Mouse (Mus musculus): Measurements from ENCODE around the gene Lemd1.

Gene Lemd1

DNA sequence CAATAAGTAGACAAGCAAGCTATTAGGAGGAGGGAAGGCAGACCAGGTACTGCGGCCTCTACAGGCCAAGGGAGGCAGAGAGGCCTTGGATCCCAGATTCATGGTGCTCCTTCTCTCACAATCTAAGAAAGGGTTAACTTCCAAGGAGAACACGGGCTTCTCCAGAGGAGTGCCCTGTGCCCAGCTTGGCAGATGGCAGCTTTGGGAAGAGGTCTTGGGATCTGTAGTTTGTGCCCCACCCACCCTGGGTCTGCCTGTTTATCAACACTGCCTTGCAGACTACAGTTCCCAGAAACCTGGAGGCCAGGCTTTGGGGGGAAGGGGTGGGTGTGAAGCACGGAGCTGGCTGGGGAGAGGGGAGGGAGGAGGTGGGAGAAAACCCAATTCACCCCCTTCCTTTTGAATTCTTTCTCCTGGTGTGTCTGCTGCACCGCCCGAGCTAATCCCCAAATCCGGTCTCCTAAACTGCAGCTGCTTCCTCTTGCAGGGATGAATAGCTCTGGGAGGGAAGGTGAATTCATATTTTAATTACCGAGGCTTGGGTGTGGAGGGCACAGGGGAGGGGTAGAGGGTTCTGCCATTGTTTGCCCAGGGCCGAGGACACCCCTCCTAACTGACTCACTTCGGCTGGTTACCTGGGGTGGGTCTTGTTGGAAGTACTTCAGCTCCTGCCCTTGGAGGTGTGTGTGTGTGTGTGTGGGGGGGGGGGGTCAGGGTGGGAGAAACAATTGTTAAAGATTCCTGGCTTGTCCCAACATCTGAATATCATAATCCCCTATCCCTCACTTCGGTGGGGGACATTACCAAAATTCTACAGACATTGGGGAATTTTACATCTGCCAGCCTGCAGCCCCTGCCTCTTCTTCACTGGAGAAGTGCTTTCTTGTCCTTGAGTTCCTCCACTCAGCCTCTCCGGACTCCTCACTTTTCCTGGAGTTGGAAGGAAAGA, 9.6 kb downstream of the Lemd1 start:
- DNase-seq (ENCODE audit: low spot score in 2 of 2) = peak in 1 of 2 experiments; percentile 86

DNA sequence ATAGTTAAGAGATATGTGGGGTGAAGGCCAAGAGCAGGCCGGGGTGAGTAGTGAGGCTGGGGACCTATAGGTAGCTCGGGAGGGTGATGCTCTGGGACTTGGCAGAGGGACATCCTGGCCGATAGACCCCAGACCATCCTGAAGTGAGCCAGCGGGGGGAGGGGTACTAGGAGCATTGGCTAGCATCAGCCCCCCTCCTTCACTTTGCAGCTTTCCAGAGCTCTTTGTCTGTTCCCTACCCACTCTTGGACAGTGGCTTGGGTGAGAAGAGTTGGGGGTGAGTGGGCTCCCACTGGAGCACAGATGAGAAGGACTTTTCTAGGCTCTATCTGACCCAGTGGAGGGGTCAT, 10.3 kb downstream of the Lemd1 start:
- DNase-seq (ENCODE audit: low spot score in 2 of 2) = no peak

- no peak for DNase-seq (ENCODE audit: low spot score in 2 of 2)
These were observed 10.7 kb downstream of the Lemd1 start for GRCm38 (mm10) chr1:132201936-132202335.

GRCm38 (mm10) chr1:132202771-132203170, 11.5 kb downstream of the Lemd1 start:
- peak in 1 of 2 experiments; percentile 71 for DNase-seq (ENCODE audit: low spot score in 2 of 2)

DNA sequence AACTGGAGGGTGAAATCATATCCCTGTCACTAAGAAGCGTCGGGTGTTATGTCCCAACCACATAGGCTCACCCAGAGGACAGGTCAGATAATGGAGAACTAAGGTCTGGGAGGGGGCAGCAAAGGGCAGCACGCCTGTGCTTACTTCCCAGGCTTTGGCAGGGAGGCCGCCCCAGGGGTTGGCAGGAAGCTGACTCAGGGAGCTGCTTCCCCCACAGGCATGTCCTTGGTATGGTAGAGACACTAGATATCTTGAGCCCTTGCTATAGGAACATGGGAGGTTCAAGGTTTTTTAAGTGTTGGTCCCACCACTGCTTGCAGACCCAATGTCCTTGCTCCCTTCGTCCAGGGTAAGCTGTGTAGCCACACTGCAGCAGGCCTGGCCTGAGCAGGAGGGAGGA, 14.7 kb downstream of the Lemd1 start:
- no peak for DNase-seq (ENCODE audit: low spot score in 2 of 2)

- no peak for DNase-seq (ENCODE audit: low spot score in 2 of 2)
These were observed 15.6 kb downstream of the Lemd1 start for GRCm38 (mm10) chr1:132206828-132207227.

DNA sequence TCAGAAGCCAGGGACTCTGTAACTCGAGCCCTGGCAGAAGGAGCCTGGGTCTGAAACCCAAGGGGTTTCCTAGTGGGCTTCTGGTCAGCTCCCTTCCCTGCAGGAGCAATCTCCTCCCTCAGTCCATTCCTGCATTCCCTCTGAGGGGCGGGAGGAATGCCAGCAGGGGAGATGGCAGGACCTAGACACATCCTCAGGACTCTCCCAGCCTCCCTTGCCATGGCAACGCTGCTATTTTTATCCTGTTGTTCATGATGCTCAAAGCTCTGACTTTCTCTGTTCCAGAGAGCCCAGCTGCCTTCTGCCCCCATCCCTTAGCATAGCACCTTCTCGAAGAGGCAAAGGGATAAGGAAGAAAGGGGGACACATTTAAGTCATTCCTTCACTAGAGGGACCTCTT, 16.9 kb downstream of the Lemd1 start:
- DNase-seq (ENCODE audit: low spot score in 2 of 2) = peak in 1 of 2 experiments; percentile 75

GRCm38 (mm10) chr1:132209400-132209799, 18.2 kb downstream of the Lemd1 start:
- DNase-seq (ENCODE audit: low spot score in 2 of 2) = no peak

- DNase-seq (ENCODE audit: low spot score in 2 of 2) = no peak
These were observed 19.7 kb downstream of the Lemd1 start for GRCm38 (mm10) chr1:132210922-132211321.

DNA sequence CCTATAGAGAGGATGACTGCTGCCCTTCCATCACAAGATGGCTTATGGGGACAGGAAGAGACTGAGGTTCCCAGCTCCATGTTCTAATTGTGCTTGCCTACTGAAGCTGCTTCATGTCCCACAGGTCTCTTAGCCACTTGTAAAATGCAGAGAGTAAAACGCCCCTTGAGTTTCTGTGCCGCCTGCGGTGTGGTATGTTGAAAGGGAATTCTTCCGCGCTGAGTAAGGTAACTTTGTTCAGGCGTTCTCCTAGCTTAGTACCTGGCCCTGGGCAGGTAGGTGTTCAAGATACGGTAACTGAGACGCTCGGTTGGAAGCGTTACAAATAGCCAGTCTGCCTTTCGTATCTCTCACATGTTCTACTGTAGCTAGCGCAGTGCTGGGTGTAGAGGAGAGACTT, 20.4 kb downstream of the Lemd1 start:
- DNase-seq (ENCODE audit: low spot score in 2 of 2) = no peak

- DNase-seq (ENCODE audit: low spot score in 2 of 2) = peak; percentile 87 to 94
These were observed 21.0 kb downstream of the Lemd1 start for GRCm38 (mm10) chr1:132212218-132212617.

DNA sequence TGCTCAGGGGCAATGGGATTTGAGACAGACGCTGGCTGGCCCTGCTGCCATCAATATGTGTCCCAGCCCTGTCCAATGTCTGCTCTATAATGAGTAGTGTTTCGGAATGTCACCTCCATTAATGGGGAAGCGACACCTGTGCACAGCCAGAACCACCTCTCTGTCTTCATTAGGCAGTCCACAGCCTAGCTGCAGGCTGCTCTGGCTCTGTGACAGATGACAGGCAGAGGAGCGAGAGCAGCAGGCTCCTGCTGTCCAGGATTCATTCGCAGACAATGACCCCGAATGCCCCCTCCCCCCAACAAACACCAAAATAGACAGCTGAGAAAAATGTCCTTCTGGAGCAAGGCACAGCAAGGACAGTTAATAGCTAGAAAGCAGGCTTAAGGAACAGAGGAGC, 21.8 kb downstream of the Lemd1 start:
- no peak for DNase-seq (ENCODE audit: low spot score in 2 of 2)

GRCm38 (mm10) chr1:132216276-132216675, 25.0 kb downstream of the Lemd1 start:
- DNase-seq (ENCODE audit: low spot score in 2 of 2) = no peak

- no peak for DNase-seq (ENCODE audit: low spot score in 2 of 2)
These were observed 30.4 kb downstream of the Lemd1 start for GRCm38 (mm10) chr1:132221627-132222026.

GRCm38 (mm10) chr1:132222166-132222565, 30.9 kb downstream of the Lemd1 start:
- DNase-seq (ENCODE audit: low spot score in 2 of 2) = no peak

DNA sequence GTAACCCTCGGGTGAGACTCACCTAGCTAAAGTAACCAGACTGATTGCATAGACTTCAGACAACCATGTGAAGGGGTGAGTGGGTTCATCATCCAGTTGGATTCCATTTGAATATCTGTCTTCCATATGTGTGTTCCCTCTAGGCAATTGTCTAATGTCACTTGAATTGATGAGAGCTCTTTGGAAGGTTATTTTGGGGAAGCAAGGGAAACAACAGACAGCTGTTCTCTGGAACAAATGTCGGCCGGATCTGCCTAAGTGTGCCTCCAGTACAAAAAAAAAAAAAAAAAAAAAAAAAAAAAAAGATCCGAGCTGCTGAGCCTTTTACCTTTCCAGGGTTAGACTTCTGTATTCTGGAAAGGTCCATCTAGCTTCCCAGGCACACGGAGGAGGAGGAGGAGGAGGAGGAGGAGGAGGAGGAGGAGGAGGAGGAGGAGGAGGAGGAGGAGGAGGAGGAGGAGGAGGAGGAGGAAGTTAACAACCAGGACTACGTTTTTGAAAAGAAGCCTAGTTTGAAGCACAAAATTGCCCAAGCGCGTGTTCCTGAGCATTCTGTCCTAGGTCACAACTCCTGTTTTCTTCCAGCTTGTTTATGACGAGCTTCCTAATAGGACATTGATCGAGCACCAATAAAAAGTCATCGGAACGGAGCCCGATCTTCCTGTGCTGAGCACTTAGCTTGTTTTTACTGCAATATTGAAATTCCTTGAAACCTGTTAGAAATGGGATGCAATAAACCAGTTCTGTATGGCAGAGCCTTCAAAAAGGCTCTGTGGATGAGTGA, 35.3 kb downstream of the Lemd1 start:
- DNase-seq (ENCODE audit: low spot score in 2 of 2) = no peak

DNA sequence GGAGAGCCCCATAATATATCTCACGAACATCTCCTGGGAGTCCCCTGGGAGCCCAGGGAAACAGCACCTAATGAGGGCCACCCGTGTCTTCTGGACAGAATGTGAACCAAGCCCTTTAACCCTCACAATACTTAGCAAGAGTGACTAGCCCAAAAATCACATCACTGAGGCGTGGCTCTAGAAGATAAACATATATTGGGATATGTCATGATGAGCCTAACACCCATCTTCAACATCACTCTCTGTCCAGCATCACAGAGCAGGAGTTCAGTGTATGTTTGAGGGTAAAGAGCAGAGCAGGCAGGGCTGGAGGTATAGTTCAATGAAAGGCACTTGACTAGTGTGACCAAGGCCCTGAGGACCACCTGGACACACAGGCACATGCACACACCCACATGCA, 38.4 kb downstream of the Lemd1 start, which contains the start of gene Gm10188:
Gm10188 (minus strand) TSS at position 101 of the 400 bp plus-strand sequence.
- no peak for DNase-seq (ENCODE audit: low spot score in 2 of 2)

DNA sequence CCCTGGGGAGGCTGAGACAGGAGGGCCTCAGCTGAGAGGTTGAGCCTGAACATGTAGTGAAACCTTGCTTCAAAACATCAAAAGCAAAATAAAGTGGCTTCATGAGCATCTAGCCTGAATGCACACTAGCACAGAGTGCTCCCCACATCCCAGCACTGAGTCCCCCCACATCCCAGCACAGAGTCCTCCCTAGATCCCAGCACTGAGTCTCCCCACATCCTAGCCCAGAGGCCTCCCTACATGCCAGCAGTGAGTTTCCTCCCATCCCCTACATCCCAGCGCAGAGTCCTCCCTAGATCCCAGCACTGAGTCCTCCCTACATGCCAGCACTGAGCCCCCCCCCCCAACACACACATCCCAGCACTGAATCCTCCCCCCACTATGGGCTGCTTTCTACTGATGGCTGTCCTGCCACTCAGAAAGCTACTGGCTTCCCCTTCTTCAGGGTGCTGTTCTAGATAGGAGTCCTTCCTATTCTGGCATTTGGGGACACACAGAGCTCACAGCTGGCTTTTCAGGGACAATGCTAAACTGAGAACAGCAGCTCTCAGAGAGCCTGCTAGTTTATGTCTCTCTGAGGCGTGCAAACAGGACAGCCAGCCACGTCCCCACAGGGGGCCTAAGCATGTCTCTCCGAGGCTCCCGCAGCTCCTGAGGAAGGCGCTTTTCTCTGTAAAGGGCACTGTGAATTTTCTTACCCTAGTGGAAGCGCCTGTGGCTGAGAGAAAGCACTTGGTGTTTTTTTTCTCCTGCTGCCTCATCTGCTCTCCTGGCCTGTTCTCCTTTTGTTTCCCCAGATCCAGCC, 40.4 kb downstream of the Lemd1 start:
- DNase-seq (ENCODE audit: low spot score in 2 of 2) = no peak

DNA sequence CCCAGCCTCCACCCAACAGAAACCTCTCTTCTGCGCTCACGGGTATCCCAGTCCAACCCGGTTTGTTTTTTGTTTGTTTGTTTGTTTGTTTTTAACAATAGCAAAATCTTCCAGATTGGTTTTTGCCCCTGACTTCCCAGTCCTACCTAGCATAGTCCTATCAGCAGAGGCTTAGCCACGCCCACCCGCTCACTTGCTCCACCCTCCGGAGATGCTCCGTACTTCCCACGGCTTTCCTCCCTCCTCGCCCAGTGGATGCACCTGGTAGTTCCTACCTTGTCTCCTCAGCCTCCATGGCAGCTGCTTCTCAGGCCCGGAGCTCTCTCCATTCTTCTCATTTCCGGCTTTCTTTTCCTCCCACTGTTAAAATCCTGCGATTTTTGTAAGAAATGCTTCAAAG, 42.3 kb downstream of the Lemd1 start:
- DNase-seq (ENCODE audit: low spot score in 2 of 2) = no peak

GRCm38 (mm10) chr1:132234757-132235273, 43.6 kb downstream of the Lemd1 start:
- no peak for DNase-seq (ENCODE audit: low spot score in 2 of 2)

DNA sequence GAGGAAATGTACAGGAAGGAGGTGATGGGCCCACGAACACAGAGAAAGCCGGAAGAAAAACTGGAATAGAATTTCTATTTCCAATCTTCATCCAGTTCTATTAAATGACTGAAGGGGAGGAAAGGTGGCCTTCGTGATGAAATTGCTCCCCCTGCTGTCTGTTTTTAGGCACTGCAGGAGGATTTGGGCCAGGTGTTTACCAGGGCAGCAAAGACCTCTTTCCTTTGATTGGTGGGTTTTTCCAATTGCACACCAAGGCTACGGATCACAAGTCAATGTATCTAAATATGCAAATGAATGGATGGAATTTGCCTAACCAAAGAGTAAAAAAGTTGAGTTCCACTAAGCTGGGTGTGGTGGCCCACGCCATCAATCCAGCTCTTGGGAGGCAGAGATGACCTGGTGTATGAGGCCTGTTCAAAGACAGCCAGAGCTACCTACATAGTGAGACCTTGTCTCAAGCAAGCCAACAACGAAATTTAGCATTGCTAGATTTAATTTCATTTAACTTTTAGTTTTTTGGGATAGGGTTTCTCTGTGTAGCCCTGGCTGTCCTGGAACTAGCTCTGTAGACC, 46.4 kb downstream of the Lemd1 start:
- peak; percentile 62 to 79 for DNase-seq (ENCODE audit: low spot score in 2 of 2)

Measured in frontal cortex, postnatal 36 days (tissue).